Mouse (Mus musculus): Measurements from ENCODE around the gene Evi5.

- TF ChIP-seq RAD21 (IDR thresholded peaks at IDR 0.05; ENCODE audit: low read depth, low read length) (no peak), POLR2A (IDR thresholded peaks at IDR 0.05; ENCODE audit: control insufficient read depth in 1 of 2, insufficient read depth in 1 of 2, low read depth in 1 of 2, low read length in 2 of 2, poor library complexity in 1 of 2) (no peak), ELF1 (IDR thresholded peaks at IDR 0.05; ENCODE audit: low read depth, low read length) (no peak), MXI1 (IDR thresholded peaks at IDR 0.05; ENCODE audit: low read depth, low read length) (no peak), MEF2A (IDR thresholded peaks at IDR 0.05; ENCODE audit: extremely low read depth, insufficient replicate concordance, low read depth, low read length, poor library complexity, severe bottlenecking) (no peak), NRF1 (IDR thresholded peaks at IDR 0.05; ENCODE audit: insufficient read depth, low read depth, low read length, poor library complexity, severe bottlenecking) (no peak), ZKSCAN1 (IDR thresholded peaks at IDR 0.05; ENCODE audit: low read depth, low read length) (no peak), ZNF384 (IDR thresholded peaks at IDR 0.05; ENCODE audit: low read depth, low read length) (no peak), MAZ (IDR thresholded peaks at IDR 0.05; ENCODE audit: low read depth, low read length) (no peak)
Measured at GRCm38 (mm10) chr5:107772049-107772448, 102.9 kb downstream of the Evi5 start.

Measured in MEL (cell line).